Mouse (Mus musculus): ENCODE data around the gene Gm21921. TPM values are rescaled to one million over a fixed set of nuclear protein-coding genes. Genes with fewer than 3 reads are reported as not detected.
"Not testable (repeated sequence)": the region's sequence is repeated elsewhere in the genome, so short reads cannot be mapped to it uniquely, and the experiment has no call there.

The Gm21921 gene
- polyA plus RNA-seq (2015; fragmentation: Nextera tagmentation; extraction: Ambion mirVana): not detected in 2 replicates

DNA sequence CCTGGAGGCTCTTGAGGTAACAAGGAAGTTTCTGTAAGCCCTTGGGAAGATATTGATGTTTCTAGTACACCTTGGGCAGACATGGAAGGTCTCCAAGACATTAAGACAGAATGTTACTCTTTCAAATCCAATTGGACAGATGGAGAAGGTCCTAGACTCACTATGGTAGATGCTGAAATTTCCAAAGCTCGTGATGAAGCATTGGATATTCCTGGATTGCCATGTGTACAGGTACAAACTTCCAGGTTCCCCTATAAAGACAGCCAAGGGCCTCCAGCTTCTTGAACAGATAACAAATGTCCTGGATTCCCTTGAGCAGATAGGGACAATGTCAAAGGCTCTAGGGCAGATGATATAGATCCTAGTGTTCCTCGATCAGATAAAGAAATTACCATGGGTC lies at the start of gene Gm21921:
Gene Gm21921 (minus strand): TSS at position 101 of the 400 bp plus-strand sequence.
- H3K4me1 ChIP-seq; H3K4me3 ChIP-seq; H3K27ac ChIP-seq; H3K9ac ChIP-seq; ATAC-seq (ENCODE audit: insufficient number of reproducible peaks, low FRiP score, low TSS enrichment, low read depth); H3K27me3 ChIP-seq; H3K4me2 ChIP-seq; H3K36me3 ChIP-seq; H3K9me3 ChIP-seq: not testable (repeated sequence)
- no CpG with 5 or more reads among the region's 2 CpGs for WGBS
